8 mouse cellular contexts compared by ENCODE assay signal in the genomic region with DNA sequence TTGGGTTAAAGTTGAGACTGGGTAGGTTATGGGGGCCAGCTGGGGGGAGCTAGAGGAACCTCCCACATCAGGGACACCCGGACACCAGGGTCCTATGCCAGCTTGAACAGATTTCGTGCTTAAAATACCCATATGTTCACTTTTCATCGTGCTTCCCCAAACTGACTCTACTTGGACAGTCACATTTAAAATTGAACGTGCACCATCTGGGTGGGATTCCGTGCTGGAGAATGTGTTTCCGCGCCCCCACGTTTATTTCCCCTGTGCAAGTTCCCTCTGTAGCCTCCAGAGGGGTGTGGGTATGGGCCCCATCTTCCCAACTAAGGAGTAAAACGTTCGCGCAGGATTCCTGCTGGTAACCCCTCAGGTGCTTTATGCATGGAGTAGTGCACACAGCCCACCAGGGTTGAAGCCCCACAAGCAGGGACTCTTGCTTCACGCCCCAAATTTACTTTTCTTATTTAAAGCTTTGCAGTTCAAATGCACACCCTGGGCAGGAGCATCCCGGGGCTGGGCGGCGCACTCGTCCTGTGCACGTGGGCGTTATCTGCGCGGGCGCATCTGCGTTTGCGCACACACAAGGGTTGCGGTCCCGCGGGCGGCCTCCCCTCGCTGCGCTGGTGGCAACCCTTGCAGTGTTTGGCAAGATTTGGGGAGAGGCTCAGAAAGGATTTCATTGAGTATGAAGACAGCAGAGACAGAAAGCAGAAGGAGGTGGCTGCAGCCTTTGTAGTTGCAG. TPM values are rescaled to one million over a fixed set of nuclear protein-coding genes. Genes with fewer than 3 reads are reported as not detected.
DNase-seq lines count a peak whose midpoint lies in the region; ATAC-seq and TF ChIP-seq lines count a peak whose summit lies in the region.

No protein-coding gene starts in this region.

- peak overlapping the region; percentile 55 for H3K4me3 ChIP-seq in hindbrain, embryonic 10.5 days
- peak overlapping the region; percentile 7; the same call in 1 of the 2 replicates for H3K4me3 ChIP-seq in limb, embryonic 14.5 days (replicated peaks; ENCODE audit: low read length)
- H3K4me3 ChIP-seq in gastrocnemius, adult 2 months: no peak overlapping the region

- no peaks in the 10 kb centered on the region for H3K9me3 ChIP-seq in hindbrain, embryonic 10.5 days
- H3K9me3 ChIP-seq in limb, embryonic 14.5 days (ENCODE audit: control insufficient read depth, low read length): no peaks in the 10 kb centered on the region

- H3K9ac ChIP-seq in limb, embryonic 14.5 days (ENCODE audit: low read depth, low read length, severe bottlenecking): no peak overlapping the region

- TF ChIP-seq POLR2A in limb, embryonic 14.5 days (IDR thresholded peaks at IDR 0.05; ENCODE audit: borderline replicate concordance, extremely low read depth, insufficient read depth, insufficient read length): no peak

- H3K27me3 ChIP-seq in hindbrain, embryonic 10.5 days (ENCODE audit: insufficient read depth, poor library complexity, severe bottlenecking): peaks cover 57% of the 10 kb centered on the region
- peaks cover 41% of the 10 kb centered on the region for H3K27me3 ChIP-seq in limb, embryonic 14.5 days (ENCODE audit: control insufficient read depth, insufficient read depth, low read length)

- TF ChIP-seq CTCF in gastrocnemius, adult 2 months (IDR thresholded peaks at IDR 0.05): no peak

- peaks cover 34% of the 10 kb centered on the region for H3K4me1 ChIP-seq in hindbrain, embryonic 10.5 days (replicated peaks)
- no peaks in the 10 kb centered on the region for H3K4me1 ChIP-seq in limb, embryonic 14.5 days (ENCODE audit: control insufficient read depth, insufficient read depth, low read length)

- peak; percentile 82 for DNase-seq in heart, adult 11 months
- no peak for DNase-seq in heart, postnatal 25 days (ENCODE audit: low spot score)
- peak; percentile 38 for DNase-seq in ES-CJ7 (ENCODE audit: low read depth, low spot score)
- peak; percentile 29 for DNase-seq in hindbrain, embryonic 10.5 days (ENCODE audit: low spot score)
- DNase-seq in limb, embryonic 14.5 days (ENCODE audit: low spot score): no peak
- DNase-seq in gastrocnemius, postnatal 36 days: no peak
- no peak for DNase-seq in spleen, adult 18-20 months
- no peak for DNase-seq in gastrocnemius, adult 2 months

- H3K36me3 ChIP-seq in hindbrain, embryonic 10.5 days: no peaks in the 10 kb centered on the region
- H3K36me3 ChIP-seq in limb, embryonic 14.5 days (ENCODE audit: control insufficient read depth, insufficient read depth, low read length): no peaks in the 10 kb centered on the region

- peak overlapping the region; percentile 34 for H3K4me2 ChIP-seq in limb, embryonic 14.5 days (replicated peaks; ENCODE audit: low read depth, low read length, severe bottlenecking)

- WGBS in hindbrain, embryonic 10.5 days: 4% methylated on average over 29 of the region's 29 CpGs
- 5% methylated on average over 29 of the region's 29 CpGs for WGBS in limb, embryonic 14.5 days

- H3K27ac ChIP-seq in hindbrain, embryonic 10.5 days: no peak overlapping the region
- H3K27ac ChIP-seq in limb, embryonic 14.5 days (replicated peaks; ENCODE audit: low read depth, low read length): no peak overlapping the region
- no peak overlapping the region for H3K27ac ChIP-seq in gastrocnemius, adult 2 months

- intact Hi-C loops in heart, postnatal 25 days (cut with DNase I): no loop called here
- intact Hi-C loops in gastrocnemius, postnatal 36 days (cut with DNase I): no loop called here
- intact Hi-C loops in gastrocnemius, adult 2 months (cut with DNase I): no loop called here

- no peak for ATAC-seq in limb, embryonic 14.5 days (ENCODE audit: low FRiP score, low read depth)

RNA-seq across cellular contexts. Expression of gene Gm5800, which starts 21.6 kb away (rescaled TPM):
- total RNA-seq in heart, postnatal 25 days (2021): not detected
- polyA plus RNA-seq in hindbrain, embryonic 10.5 days (2016; fragmentation: Nextera tagmentation; extraction: Ambion mirVana): not detected in 2 replicates
- polyA plus RNA-seq in limb, embryonic 14.5 days (2012; rRNA removed): not detected in 2 replicates
- polyA plus RNA-seq in limb, embryonic 14.5 days (2014; fragmentation: Nextera tagmentation; extraction: Ambion mirVana): not detected in 2 replicates
- not detected for total RNA-seq in gastrocnemius, postnatal 36 days (2021)
- total RNA-seq in gastrocnemius, adult 2 months (2021): not detected

RNA-seq across cellular contexts. Expression of gene Ang4, which starts 34.8 kb away (rescaled TPM):
- not detected for total RNA-seq in heart, postnatal 25 days (2021)
- polyA plus RNA-seq in hindbrain, embryonic 10.5 days (2016; fragmentation: Nextera tagmentation; extraction: Ambion mirVana): not detected in 2 replicates
- polyA plus RNA-seq in limb, embryonic 14.5 days (2012; rRNA removed): not detected in 2 replicates
- not detected in 2 replicates for polyA plus RNA-seq in limb, embryonic 14.5 days (2014; fragmentation: Nextera tagmentation; extraction: Ambion mirVana)
- total RNA-seq in gastrocnemius, postnatal 36 days (2021): not detected
- not detected for total RNA-seq in gastrocnemius, adult 2 months (2021)

RNA-seq across cellular contexts. Expression of gene Gm17079, which starts 43.3 kb away (rescaled TPM):
- not detected for total RNA-seq in heart, postnatal 25 days (2021)
- polyA plus RNA-seq in hindbrain, embryonic 10.5 days (2016; fragmentation: Nextera tagmentation; extraction: Ambion mirVana): not detected in 2 replicates
- not detected in 2 replicates for polyA plus RNA-seq in limb, embryonic 14.5 days (2012; rRNA removed)
- not detected in 2 replicates for polyA plus RNA-seq in limb, embryonic 14.5 days (2014; fragmentation: Nextera tagmentation; extraction: Ambion mirVana)
- not detected for total RNA-seq in gastrocnemius, postnatal 36 days (2021)
- total RNA-seq in gastrocnemius, adult 2 months (2021): not detected

Comparison
In these comparisons a context has a peak if more than half of its experiments do, and no peak if none do; other contexts are left out.
1. DNase-seq: peak in heart, adult 11 months (single experiment), ES-CJ7 (single experiment) and hindbrain, embryonic 10.5 days (single experiment); none in heart, postnatal 25 days (single experiment), limb, embryonic 14.5 days (single experiment), gastrocnemius, postnatal 36 days (0 of 2), spleen, adult 18-20 months (0 of 2) and gastrocnemius, adult 2 months (single experiment).